Mouse (Mus musculus) hindlimb bud, embryonic 11.5 days (tissue): ENCODE results near the gene Ptprj.
"Not testable (repeated sequence)": the region's sequence is repeated elsewhere in the genome, so short reads cannot be mapped to it uniquely, and the experiment has no call there.

Experiments
- DNase-seq: peaks from one replicate; pipeline ENCODE4 v3.0.0-alpha.2; 2012; ENCODE audit warnings: low read depth, low spot score; ENCODE audit errors: extremely low spot score

Ptprj gene

DNA sequence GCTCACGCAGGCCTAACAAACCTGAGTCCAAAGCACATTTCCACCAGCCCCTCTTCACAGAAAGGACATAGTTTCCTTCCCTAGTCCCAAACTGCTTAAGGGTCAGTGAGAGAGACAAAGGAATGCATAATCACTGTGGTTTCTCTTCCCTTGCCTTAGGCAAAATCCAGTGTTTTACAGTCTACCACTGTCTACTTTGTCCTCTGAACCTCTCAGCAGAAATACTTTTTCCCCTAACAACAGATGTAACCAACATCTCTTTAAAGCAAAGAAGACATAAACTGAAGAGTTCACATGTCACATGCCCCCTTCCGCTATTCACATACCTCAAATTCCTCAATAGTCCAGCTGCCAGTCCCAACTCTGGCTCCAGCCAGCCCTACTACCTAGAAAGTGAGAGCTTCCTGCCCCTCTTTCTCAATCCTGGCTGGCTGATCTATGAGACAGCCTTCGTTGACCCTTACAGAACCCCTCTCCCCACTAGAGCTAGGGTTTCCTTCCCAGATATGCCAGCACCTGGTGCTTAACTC, 94.2 kb downstream of the Ptprj start:
- DNase-seq = no peak

DNA sequence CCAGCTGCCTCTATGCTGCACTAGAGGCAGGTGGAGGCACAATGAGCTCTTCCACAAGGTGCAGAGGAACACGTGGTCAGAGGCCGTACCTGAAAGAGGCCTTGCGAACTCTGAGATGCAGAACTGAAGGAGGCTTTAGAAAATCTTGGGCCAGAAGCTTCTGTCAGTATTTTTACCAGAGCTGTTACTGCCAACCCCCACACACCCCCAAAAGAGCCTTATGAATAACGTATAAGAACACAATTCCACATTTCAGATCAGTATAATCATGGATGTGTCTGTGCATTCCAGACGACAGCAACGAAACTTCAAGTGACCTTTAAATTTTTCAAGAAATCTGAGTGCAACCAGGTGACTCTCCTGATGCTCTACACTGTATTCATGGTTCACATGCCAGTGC, 98.9 kb downstream of the Ptprj start:
- no peak for DNase-seq

DNA sequence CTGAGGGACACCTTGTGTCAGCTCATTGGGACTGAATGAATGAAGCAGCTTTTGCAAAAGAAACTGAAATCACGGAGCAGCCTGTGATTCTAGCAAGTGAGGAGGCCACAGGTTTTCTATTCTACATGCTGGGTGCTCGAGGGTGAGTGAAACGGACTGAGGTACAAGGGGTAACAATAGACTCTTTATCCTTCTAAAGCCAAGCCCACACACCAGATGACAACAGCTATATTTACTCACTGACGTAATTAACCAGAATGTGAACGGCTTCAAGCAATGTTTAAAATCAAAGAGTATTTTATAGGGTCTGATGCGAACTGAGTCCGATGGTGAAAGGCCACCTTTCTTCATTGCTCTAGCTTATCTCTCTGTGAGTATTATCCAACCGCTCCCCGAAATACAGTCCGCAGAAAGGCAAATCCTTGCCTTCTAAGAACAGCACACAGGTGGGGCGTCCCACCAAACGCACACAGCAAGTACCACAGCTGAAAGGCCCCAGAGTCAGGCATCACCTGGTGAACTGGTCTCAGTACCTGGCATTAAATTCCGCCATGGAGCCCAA, 99.6 kb downstream of the Ptprj start:
- DNase-seq = no peak

- no peak for DNase-seq
Observed at GRCm38 (mm10) chr2:90478531-90478930, 101.9 kb downstream of the Ptprj start.

GRCm38 (mm10) chr2:90477617-90478016, 102.8 kb downstream of the Ptprj start:
- DNase-seq = no peak

GRCm38 (mm10) chr2:90476792-90477191, 103.7 kb downstream of the Ptprj start:
- DNase-seq = no peak

- no peak for DNase-seq
Observed at GRCm38 (mm10) chr2:90476319-90476718, 104.1 kb downstream of the Ptprj start.

GRCm38 (mm10) chr2:90474593-90475405, 105.6 kb downstream of the Ptprj start:
- DNase-seq = peak; percentile 91

DNA sequence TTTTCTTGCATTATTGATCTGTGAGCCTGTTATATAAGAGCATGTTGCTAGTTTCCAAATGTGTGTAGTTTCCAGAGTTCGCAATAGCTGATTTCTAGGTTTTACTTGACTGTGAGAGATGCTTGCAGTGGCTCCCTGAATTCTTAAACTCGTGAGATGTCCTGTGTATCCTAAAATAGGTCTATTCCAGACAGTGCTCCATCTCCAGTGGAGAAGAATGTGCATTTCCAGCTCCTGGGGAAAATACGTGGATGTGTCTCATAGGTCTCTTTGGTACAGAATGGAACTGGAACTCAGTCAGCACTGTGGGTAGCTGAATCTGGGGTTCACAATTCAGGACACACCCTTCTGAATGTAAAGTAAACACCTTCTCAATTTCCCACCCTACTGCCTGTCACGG, 107.7 kb downstream of the Ptprj start:
- no peak for DNase-seq

GRCm38 (mm10) chr2:90470122-90470521, 110.3 kb downstream of the Ptprj start:
- no peak for DNase-seq

DNA sequence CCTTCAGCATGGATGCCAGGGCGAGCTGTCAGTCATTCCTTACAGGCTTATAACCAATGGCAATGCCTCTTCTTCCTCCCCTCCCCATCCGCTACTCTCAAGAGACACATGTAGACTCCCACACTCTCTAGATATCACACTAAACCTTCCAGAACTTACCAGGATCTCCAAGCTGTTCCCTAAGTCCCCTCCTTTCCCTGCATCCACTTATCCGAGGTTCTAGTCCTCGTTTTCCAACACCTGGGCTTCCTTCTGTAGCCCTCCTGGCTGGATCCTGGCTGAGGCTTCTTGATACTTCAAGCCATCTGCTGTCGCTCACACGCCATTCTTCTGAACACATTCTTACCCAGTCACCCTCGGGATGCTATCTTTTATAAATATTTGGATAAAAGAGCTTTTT, 114.0 kb downstream of the Ptprj start:
- no peak for DNase-seq

GRCm38 (mm10) chr2:90463735-90464134, 116.7 kb downstream of the Ptprj start:
- DNase-seq = no peak

GRCm38 (mm10) chr2:90462252-90462651, 118.2 kb downstream of the Ptprj start:
- DNase-seq = no peak

DNA sequence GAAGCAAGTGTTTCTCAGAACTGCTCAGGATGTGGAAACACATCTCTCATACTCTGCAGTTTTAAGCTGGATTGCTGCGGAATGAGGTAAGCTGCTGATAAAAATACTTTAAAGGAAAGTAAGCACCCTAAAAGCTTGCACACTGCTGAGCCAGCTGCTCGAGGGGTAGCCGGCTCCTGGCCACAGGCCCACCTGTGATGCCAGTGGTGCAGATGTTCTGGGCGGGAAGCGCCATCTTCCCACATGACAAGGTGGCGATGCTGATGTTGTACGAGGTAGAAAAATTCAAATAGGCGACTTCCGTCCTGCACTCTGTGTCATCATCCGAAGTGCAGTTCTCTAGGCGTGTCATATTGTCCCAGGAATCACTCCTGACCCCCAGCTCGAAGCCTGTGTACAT, 122.5 kb downstream of the Ptprj start:
- DNase-seq = no peak

DNA sequence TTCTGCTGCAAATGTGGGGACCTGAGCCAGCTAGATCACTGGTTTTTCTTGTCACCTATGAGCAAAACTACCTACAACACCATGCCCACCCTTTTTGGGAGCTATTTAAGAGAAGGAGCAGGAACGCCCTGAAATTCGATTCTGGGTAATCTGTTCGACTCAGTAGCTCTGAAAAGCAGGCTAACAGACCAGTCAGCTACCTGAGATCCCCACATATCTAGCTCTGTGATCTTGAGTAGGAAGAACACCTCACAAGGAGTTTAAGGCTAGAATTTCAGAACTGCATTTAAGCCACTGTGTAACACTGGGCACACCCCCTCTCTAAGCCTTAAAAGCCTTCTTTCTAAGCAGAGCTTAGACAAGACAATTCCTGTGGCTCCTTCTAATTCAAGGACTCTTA, 128.1 kb downstream of the Ptprj start:
- no peak for DNase-seq

- no peak for DNase-seq
Observed at GRCm38 (mm10) chr2:90448967-90449740, 131.3 kb downstream of the Ptprj start.

DNA sequence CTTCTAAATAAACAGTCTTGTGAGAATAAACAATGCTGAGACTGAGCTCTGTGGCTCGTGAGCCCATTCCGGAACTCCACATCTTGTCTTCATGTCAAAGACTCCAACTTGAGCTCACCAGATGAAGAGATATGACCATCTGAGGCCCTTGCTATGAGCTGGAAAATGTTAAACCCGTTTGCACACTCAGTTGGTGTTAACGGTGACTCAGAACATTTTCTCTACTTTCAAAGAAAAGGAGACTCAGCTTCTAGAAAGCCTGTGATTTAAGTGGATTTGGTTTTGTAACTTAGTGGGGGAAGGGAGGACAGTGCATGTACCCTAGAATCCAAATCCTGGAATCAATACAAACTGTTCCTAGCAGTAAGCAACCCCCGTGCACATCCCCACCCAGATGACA, 136.6 kb downstream of the Ptprj start:
- no peak for DNase-seq

DNA sequence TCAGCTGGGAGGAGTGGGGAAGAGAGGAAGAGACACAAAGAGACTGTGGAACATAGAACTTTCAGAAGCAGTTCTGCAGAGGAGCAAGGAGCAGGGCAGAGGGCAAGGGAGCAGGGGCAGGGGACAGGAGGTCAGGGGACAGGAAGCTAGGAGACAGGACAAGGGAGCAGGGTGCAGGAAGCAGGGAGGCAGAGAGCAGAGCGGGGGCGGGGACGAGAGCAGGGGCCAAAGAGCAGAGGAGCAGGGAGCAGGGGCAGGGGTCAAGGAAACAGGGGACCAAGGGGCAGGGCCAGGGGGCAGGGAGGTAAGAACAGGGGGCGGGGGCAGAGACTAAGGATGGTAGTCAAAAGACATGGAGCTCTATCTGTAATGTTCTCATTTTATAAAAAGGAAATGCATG, 138.6 kb downstream of the Ptprj start:
- DNase-seq = not testable (repeated sequence)

DNA sequence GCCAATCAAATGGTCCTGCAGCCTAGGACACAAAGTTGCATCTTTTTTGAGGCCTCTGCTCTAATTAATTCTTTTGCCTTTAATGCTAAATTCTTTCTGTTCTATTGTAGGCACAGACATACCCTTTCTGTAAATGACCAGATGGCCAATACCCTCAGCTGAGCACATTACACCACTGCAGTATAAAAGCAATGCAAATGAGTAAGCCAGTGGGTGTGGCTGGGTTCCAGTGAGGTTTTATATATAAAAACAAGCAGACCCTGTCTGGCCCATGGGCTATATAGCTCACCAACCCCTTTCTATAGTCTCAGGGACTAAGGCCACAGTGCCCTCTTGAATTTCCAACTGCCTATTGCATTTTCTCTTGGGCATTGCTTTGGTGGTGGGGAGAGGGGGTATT, 140.3 kb downstream of the Ptprj start:
- DNase-seq = not testable (repeated sequence)

GRCm38 (mm10) chr2:90437453-90437852, 143.0 kb downstream of the Ptprj start:
- not testable (repeated sequence) for DNase-seq

GRCm38 (mm10) chr2:90429782-90430181, 150.7 kb downstream of the Ptprj start:
- DNase-seq = not testable (repeated sequence)
